Mouse (Mus musculus) liver, embryonic 14.5 days (tissue): ENCODE data around the gene Pde8a. TPM values are rescaled to one million over a fixed set of nuclear protein-coding genes. Genes with fewer than 3 reads are reported as not detected.

ENCODE experiments used
- ATAC-seq: fragments of 200-750 bp; cut with Nextera tagmentation; 2 replicates; pipeline ENCODE4 v1.8.0; 2017; ENCODE audit warnings: moderate number of reproducible peaks, mild to moderate bottlenecking, moderate library complexity; ENCODE audit not compliant: insufficient read depth
- DNase-seq, 3 experiments: peaks; one replicate each; pipeline ENCODE4 v3.0.0-alpha.2; 2012 to 2013; ENCODE audit warnings: low read depth in 3 of 3, low spot score in 3 of 3
- H3K27ac ChIP-seq: fragments of 300-500 bp; sonication (generic); 2 replicates; pipeline ENCODE4 v1.5.1; 2014; ENCODE audit warnings: moderate library complexity, mild to moderate bottlenecking, control low read depth, inconsistent platforms
- H3K27me3 ChIP-seq: fragments of 300-500 bp; sonication (generic); 2 replicates; pipeline ENCODE4 v1.6.1; 2014; ENCODE audit warnings: mild to moderate bottlenecking, low read length, moderate library complexity; ENCODE audit not compliant: control insufficient read depth, insufficient read depth
- H3K36me3 ChIP-seq: fragments of 300-500 bp; sonication (generic); replicated peaks from 2 replicates; pipeline ENCODE4 v1.6.1; 2014; ENCODE audit warnings: low read depth; ENCODE audit not compliant: control insufficient read depth, insufficient read depth
- H3K4me1 ChIP-seq, 2 experiments: fragments of 200-500 bp in 1 of 2; fragments of 300-500 bp in 1 of 2; sonication (generic) in 1 of 2; replicated peaks; 2 replicates each; pipeline ENCODE4 v1.6.1; 2012 to 2014; ENCODE audit warnings: antibody characterized with exemption in 1 of 2, inconsistent platforms in 1 of 2, low read length in 1 of 2; ENCODE audit not compliant: control insufficient read depth in 2 of 2, insufficient read depth in 2 of 2
- H3K4me2 ChIP-seq: fragments of 300-500 bp; sonication (generic); 2 replicates; pipeline ENCODE4 v1.6.1; 2014; ENCODE audit warnings: low read depth, mild to moderate bottlenecking, control low read depth, moderate library complexity
- H3K4me3 ChIP-seq, 2 experiments: fragments of 200-500 bp in 1 of 2; fragments of 300-500 bp in 1 of 2; sonication (generic) in 1 of 2; 2 replicates each; pipeline ENCODE4 v1.5.1; 2012 to 2014; ENCODE audit warnings: low read depth in 2 of 2, low read length in 2 of 2, mild to moderate bottlenecking in 2 of 2, control low read depth in 1 of 2, inconsistent platforms in 1 of 2, moderate library complexity in 1 of 2; ENCODE audit not compliant: insufficient read depth in 1 of 2
- H3K9ac ChIP-seq: fragments of 300-500 bp; sonication (generic); replicated peaks from 2 replicates; pipeline ENCODE4 v1.6.1; 2014; ENCODE audit warnings: mild to moderate bottlenecking, control low read depth, moderate library complexity
- H3K9me3 ChIP-seq: fragments of 300-500 bp; sonication (generic); 2 replicates; pipeline ENCODE4 v1.6.1; 2016; ENCODE audit warnings: low read length, mixed read lengths; ENCODE audit not compliant: control insufficient read depth
- CTCF ChIP-seq: IDR thresholded peaks from 2 replicates; pipeline ENCODE4 v1.5.1; 2016; ENCODE audit warnings: antibody characterized with exemption, low read depth, control low read depth
- EP300 ChIP-seq: IDR thresholded peaks from 2 replicates; pipeline ENCODE4 v1.6.1; 2016; ENCODE audit warnings: antibody characterized with exemption, low read depth
- WGBS: fragments of 180-500 bp; shearing (Covaris S2); extraction: QIAGEN DNeasy Blood & Tissue Kit; methylation state at CpG from one replicate; pipeline ENCODE4 v1.1.7; 2014; ENCODE audit not compliant: insufficient replicate concordance; 5-methylcytosine and 5-hydroxymethylcytosine counted together
- polyA plus RNA-seq, 2 experiments: library from polyadenylated mRNA; depleted of rRNA in 1 of 2; stranded (reverse) in 1 of 2; unstranded in 1 of 2; fragments of >200 nt; fragmentation: Nextera tagmentation in 1 of 2; extraction: Ambion mirVana in 1 of 2; gene quantifications; 2 replicates each; pipeline versions ENCODE4 v1.2.1 to v1.2.3; 2012 to 2014

Gene Pde8a
- polyA plus RNA-seq, 2 experiments, result 1.5 to 1.7 TPM

DNA sequence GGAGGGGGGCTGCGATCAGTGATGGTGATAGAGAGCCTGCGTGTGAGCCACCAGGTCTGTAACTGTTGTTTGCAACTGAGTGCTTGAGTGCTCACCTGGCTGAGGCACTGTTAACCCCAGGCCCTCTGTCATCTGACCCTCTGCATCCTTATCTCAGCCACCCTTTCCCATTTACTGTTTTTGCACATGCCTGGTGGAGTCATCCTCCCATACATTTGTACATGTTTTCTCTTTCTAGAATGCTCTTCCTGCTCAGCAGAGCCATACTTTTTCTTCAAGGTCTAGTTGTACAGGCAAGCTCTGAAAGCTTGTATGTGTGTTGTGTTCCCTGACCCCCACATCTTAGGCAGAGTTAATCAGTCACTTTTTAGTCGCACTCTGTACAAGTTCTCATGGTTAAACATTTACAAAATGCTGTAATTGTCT lies 36.5 kb downstream of the Pde8a start:
- DNase-seq (no peak), ATAC-seq (no peak)
- no peak for TF ChIP-seq EP300
- TF ChIP-seq CTCF, result no peak
- no peak overlapping the region for H3K9ac ChIP-seq
- H3K27ac ChIP-seq, result no peak overlapping the region
- H3K4me2 ChIP-seq, result peak overlapping the region; percentile 6; the same call in 1 of the 2 replicates
- WGBS, result 47% methylated on average over 3 of the region's 3 CpGs
- H3K27me3 ChIP-seq, result no peaks in the 10 kb centered on the region
- peaks cover 0 to 8% of the 10 kb centered on the region in 2 experiments; a peak in 1 of 4 replicates for H3K4me1 ChIP-seq
- no peaks in the 10 kb centered on the region for H3K9me3 ChIP-seq
- H3K36me3 ChIP-seq, result no peaks in the 10 kb centered on the region
- H3K4me3 ChIP-seq, result no peak overlapping the region

- whole genome bisulfite sequencing, result 64% methylated on average over 6 of the region's 6 CpGs
- Histone ChIP-seq H3K36me3 (no peaks in the 10 kb centered on the region), H3K4me1 (peaks cover 0 to 8% of the 10 kb centered on the region in 2 experiments; a peak in 1 of 4 replicates), H3K27ac (no peak overlapping the region), H3K27me3 (no peaks in the 10 kb centered on the region), H3K4me2 (no peak overlapping the region), H3K4me3 (no peak overlapping the region), H3K9ac (no peak overlapping the region), H3K9me3 (no peaks in the 10 kb centered on the region)
- TF ChIP-seq EP300 (no peak), CTCF (no peak)
- DNase-seq (no peak), ATAC-seq (no peak)
Measured at GRCm38 (mm10) chr7:81250601-81251000, 37.2 kb downstream of the Pde8a start.

- no peaks in the 10 kb centered on the region for H3K36me3 ChIP-seq
- no peak overlapping the region for H3K9ac ChIP-seq
- H3K27me3 ChIP-seq, result no peaks in the 10 kb centered on the region
- DNase-seq (no peak), ATAC-seq (no peak)
- no peaks in the 10 kb centered on the region for H3K9me3 ChIP-seq
- TF ChIP-seq CTCF (no peak), EP300 (no peak)
- H3K4me2 ChIP-seq, result no peak overlapping the region
- H3K4me3 ChIP-seq, result no peak overlapping the region
- H3K4me1 ChIP-seq, result peaks cover 0 to 8% of the 10 kb centered on the region in 2 experiments; a peak in 1 of 4 replicates
- no peak overlapping the region for H3K27ac ChIP-seq
- WGBS, result 60% methylated on average over 2 of the region's 2 CpGs
Measured at GRCm38 (mm10) chr7:81251521-81251920, 38.1 kb downstream of the Pde8a start.

DNA sequence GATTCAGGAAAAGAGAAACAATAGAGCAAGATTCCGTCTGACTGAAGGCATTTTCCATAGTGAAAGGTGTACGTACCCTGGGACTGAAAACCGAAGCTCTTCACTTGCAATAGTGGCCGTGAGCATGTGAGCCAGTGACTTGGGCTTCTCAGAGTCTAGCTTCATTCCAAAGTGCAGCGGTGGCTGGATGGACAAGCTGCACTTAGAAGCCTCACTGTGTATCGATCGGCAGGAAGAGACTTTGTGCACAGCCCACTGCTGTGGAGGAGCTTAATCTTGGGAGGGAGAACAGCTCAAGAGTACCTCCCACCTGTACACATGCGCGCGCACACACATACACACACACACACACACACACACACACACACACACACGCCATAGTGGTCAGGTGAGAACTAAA lies 39.9 kb downstream of the Pde8a start:
- DNase-seq, result no peak
- no peak for ATAC-seq
- H3K4me3 ChIP-seq, result no peak overlapping the region
- WGBS, result 59% methylated on average over 11 of the region's 11 CpGs
- no peak for TF ChIP-seq CTCF
- no peak for TF ChIP-seq EP300
- H3K27me3 ChIP-seq, result no peaks in the 10 kb centered on the region
- no peaks in the 10 kb centered on the region for H3K9me3 ChIP-seq
- no peak overlapping the region for H3K9ac ChIP-seq
- H3K36me3 ChIP-seq, result no peaks in the 10 kb centered on the region
- H3K4me2 ChIP-seq, result peak overlapping the region; percentile 9
- no peak overlapping the region for H3K27ac ChIP-seq
- H3K4me1 ChIP-seq, result peaks cover 0 to 6% of the 10 kb centered on the region in 2 experiments; a peak in 1 of 4 replicates

GRCm38 (mm10) chr7:81254579-81254978 lies 41.2 kb downstream of the Pde8a start:
- Histone ChIP-seq H3K27me3 (no peaks in the 10 kb centered on the region), H3K9ac (no peak overlapping the region), H3K9me3 (no peaks in the 10 kb centered on the region), H3K27ac (no peak overlapping the region), H3K4me3 (no peak overlapping the region), H3K36me3 (no peaks in the 10 kb centered on the region), H3K4me2 (no peak overlapping the region), H3K4me1 (peaks cover 0 to 6% of the 10 kb centered on the region in 2 experiments; a peak in 1 of 4 replicates)
- TF ChIP-seq CTCF (no peak), EP300 (no peak)
- ATAC-seq, result no peak
- no peak for DNase-seq
